Mouse (Mus musculus) kidney, embryonic 15.5 days (tissue): ENCODE measurements around the gene Pdrg1. TPM values are rescaled to one million over a fixed set of nuclear protein-coding genes. Genes with fewer than 3 reads are reported as not detected.

Experiments used
- ATAC-seq: fragments of 200-750 bp; cut with Nextera tagmentation; replicated peaks from 2 replicates; pipeline ENCODE4 v1.8.0; 2017; ENCODE audit warnings: moderate TSS enrichment; ENCODE audit not compliant: low FRiP score
- H3K27ac ChIP-seq: fragments of 300-500 bp; sonication (generic); 2 replicates; pipeline ENCODE4 v1.5.1; 2015; ENCODE audit warnings: mild to moderate bottlenecking, inconsistent platforms
- H3K27me3 ChIP-seq: fragments of 300-500 bp; sonication (generic); 2 replicates; pipeline ENCODE4 v1.6.1; 2015; ENCODE audit warnings: inconsistent platforms
- H3K36me3 ChIP-seq: fragments of 300-500 bp; sonication (generic); 2 replicates; pipeline ENCODE4 v1.6.1; 2015; ENCODE audit warnings: inconsistent platforms
- H3K4me1 ChIP-seq: fragments of 300-500 bp; sonication (generic); 2 replicates; pipeline ENCODE4 v1.6.1; 2015; ENCODE audit warnings: inconsistent platforms
- H3K4me2 ChIP-seq: fragments of 300-500 bp; sonication (generic); 2 replicates; pipeline ENCODE4 v1.6.1; 2015; ENCODE audit warnings: moderate library complexity, mild to moderate bottlenecking, inconsistent platforms
- H3K4me3 ChIP-seq: fragments of 300-500 bp; sonication (generic); replicated peaks from 2 replicates; pipeline ENCODE4 v1.5.1; 2015; ENCODE audit warnings: mild to moderate bottlenecking, inconsistent platforms
- H3K9ac ChIP-seq: fragments of 300-500 bp; sonication (generic); 2 replicates; pipeline ENCODE4 v1.6.1; 2015; ENCODE audit warnings: mild to moderate bottlenecking, inconsistent platforms
- H3K9me3 ChIP-seq: fragments of 300-500 bp; sonication (generic); replicated peaks from 2 replicates; pipeline ENCODE4 v1.6.1; 2016; ENCODE audit warnings: inconsistent platforms
- WGBS: fragments of 180-500 bp; shearing (Covaris S2); methylation state at CpG from one replicate; pipeline ENCODE4 v1.1.7; 2015; ENCODE audit warnings: mixed read lengths; 5-methylcytosine and 5-hydroxymethylcytosine counted together
- polyA plus RNA-seq: library from polyadenylated mRNA; unstranded; fragments of >200 nt; fragmentation: Nextera tagmentation; extraction: Ambion mirVana; gene quantifications from 2 replicates; pipeline ENCODE4 v1.2.1, GENCODE M21; 2015

The Pdrg1 gene
- polyA plus RNA-seq, 1 experiment from 2014 or later, result 111 TPM

- Histone ChIP-seq H3K9me3 (no peaks in the 10 kb centered on the region), H3K4me3 (no peak overlapping the region), H3K4me2 (no peak overlapping the region), H3K4me1 (no peaks in the 10 kb centered on the region), H3K27me3 (peaks cover 56% of the 10 kb centered on the region), H3K27ac (no peak overlapping the region), H3K36me3 (no peaks in the 10 kb centered on the region), H3K9ac (no peak overlapping the region)
- WGBS, result 82% methylated on average over 7 of the region's 7 CpGs
- no peak for ATAC-seq
Observed at GRCm38 (mm10) chr2:153026052-153026451, 10.8 kb upstream of the Pdrg1 start.

GRCm38 (mm10) chr2:153022855-153023254 lies 7.6 kb upstream of the Pdrg1 start:
- no peak overlapping the region for H3K9ac ChIP-seq
- H3K9me3 ChIP-seq, result no peaks in the 10 kb centered on the region
- ATAC-seq, result no peak
- no peak overlapping the region for H3K4me3 ChIP-seq
- peaks cover 34% of the 10 kb centered on the region for H3K27me3 ChIP-seq
- no peaks in the 10 kb centered on the region for H3K36me3 ChIP-seq
- H3K4me2 ChIP-seq, result no peak overlapping the region
- WGBS, result 47% methylated on average over 4 of the region's 4 CpGs
- no peak overlapping the region for H3K27ac ChIP-seq
- no peaks in the 10 kb centered on the region for H3K4me1 ChIP-seq

GRCm38 (mm10) chr2:153021163-153021562 lies 5.9 kb upstream of the Pdrg1 start:
- Histone ChIP-seq H3K4me2 (no peak overlapping the region), H3K4me3 (no peak overlapping the region), H3K9ac (no peak overlapping the region), H3K27me3 (peaks cover 26% of the 10 kb centered on the region; the same call in 1 of the 2 replicates), H3K4me1 (no peaks in the 10 kb centered on the region), H3K27ac (no peak overlapping the region), H3K36me3 (no peaks in the 10 kb centered on the region), H3K9me3 (no peaks in the 10 kb centered on the region)
- ATAC-seq, result no peak
- 83% methylated on average over 3 of the region's 3 CpGs for WGBS

- Histone ChIP-seq H3K4me3 (no peak overlapping the region), H3K36me3 (no peaks in the 10 kb centered on the region), H3K27me3 (peaks cover 17% of the 10 kb centered on the region; the same call in 1 of the 2 replicates), H3K9ac (no peak overlapping the region), H3K27ac (no peak overlapping the region), H3K9me3 (no peaks in the 10 kb centered on the region), H3K4me2 (no peak overlapping the region), H3K4me1 (peaks cover 3% of the 10 kb centered on the region)
- ATAC-seq, result no peak
- WGBS, result 90% methylated on average over 3 of the region's 3 CpGs
Observed at GRCm38 (mm10) chr2:153019355-153019754, 4.1 kb upstream of the Pdrg1 start.

GRCm38 (mm10) chr2:153016786-153017185 lies 1.6 kb upstream of the Pdrg1 start:
- Histone ChIP-seq H3K36me3 (peaks cover 19% of the 10 kb centered on the region), H3K4me1 (peaks cover 9% of the 10 kb centered on the region), H3K4me2 (no peak overlapping the region), H3K27ac (no peak overlapping the region), H3K9ac (no peak overlapping the region), H3K9me3 (no peaks in the 10 kb centered on the region), H3K4me3 (no peak overlapping the region), H3K27me3 (peaks cover 13% of the 10 kb centered on the region; the same call in 1 of the 2 replicates)
- WGBS, result 43% methylated on average over 5 of the region's 5 CpGs
- ATAC-seq, result no peak

GRCm38 (mm10) chr2:153015804-153016203 lies 577 bp upstream of the Pdrg1 start:
- no peak overlapping the region for H3K27ac ChIP-seq
- no peak overlapping the region for H3K9ac ChIP-seq
- peaks cover 28% of the 10 kb centered on the region for H3K36me3 ChIP-seq
- peak overlapping the region; percentile 85 for H3K4me2 ChIP-seq
- peak overlapping the region; percentile 88; the same call in 1 of the 2 replicates for H3K4me3 ChIP-seq
- H3K27me3 ChIP-seq, result peaks cover 13% of the 10 kb centered on the region; the same call in 1 of the 2 replicates
- WGBS, result 46% methylated on average over 8 of the region's 8 CpGs
- H3K4me1 ChIP-seq, result peaks cover 9% of the 10 kb centered on the region
- no peak for ATAC-seq
- no peaks in the 10 kb centered on the region for H3K9me3 ChIP-seq

GRCm38 (mm10) chr2:153013724-153014515 lies 1.3 kb downstream of the Pdrg1 start:
- Histone ChIP-seq H3K4me1 (peaks cover 9% of the 10 kb centered on the region), H3K9me3 (no peaks in the 10 kb centered on the region), H3K4me3 (peak overlapping the region; percentile 88), H3K9ac (peak overlapping the region; percentile 76), H3K4me2 (peak overlapping the region; percentile 85), H3K36me3 (peaks cover 46% of the 10 kb centered on the region), H3K27me3 (peaks cover 9% of the 10 kb centered on the region; the same call in 1 of the 2 replicates), H3K27ac (no peak overlapping the region)
- 89% methylated on average over 11 of the region's 11 CpGs for WGBS
- ATAC-seq, result no peak

GRCm38 (mm10) chr2:153009192-153009973 lies 5.8 kb downstream of the Pdrg1 start:
- Histone ChIP-seq H3K4me1 (peaks cover 6% of the 10 kb centered on the region), H3K36me3 (peaks cover 65% of the 10 kb centered on the region), H3K4me2 (no peak overlapping the region), H3K9ac (no peak overlapping the region), H3K9me3 (no peaks in the 10 kb centered on the region), H3K27me3 (no peaks in the 10 kb centered on the region), H3K27ac (no peak overlapping the region), H3K4me3 (no peak overlapping the region)
- no peak for ATAC-seq
- 91% methylated on average over 12 of the region's 12 CpGs for WGBS

- Histone ChIP-seq H3K27ac (no peak overlapping the region), H3K9ac (no peak overlapping the region), H3K4me2 (no peak overlapping the region), H3K27me3 (0 out of 2 replicates have a peak, but pooled peaks cover 3% of the 10 kb centered on the region), H3K4me1 (no peaks in the 10 kb centered on the region), H3K4me3 (no peak overlapping the region), H3K36me3 (peaks cover 39% of the 10 kb centered on the region), H3K9me3 (no peaks in the 10 kb centered on the region)
- WGBS, result 89% methylated on average over 3 of the region's 3 CpGs
- no peak for ATAC-seq
Observed at GRCm38 (mm10) chr2:153005981-153006380, 9.2 kb downstream of the Pdrg1 start.

- Histone ChIP-seq H3K27ac (no peak overlapping the region), H3K36me3 (peaks cover 18% of the 10 kb centered on the region), H3K4me3 (no peak overlapping the region), H3K9ac (no peak overlapping the region), H3K4me2 (no peak overlapping the region), H3K4me1 (no peaks in the 10 kb centered on the region), H3K27me3 (0 out of 2 replicates have a peak, but pooled peaks cover 3% of the 10 kb centered on the region), H3K9me3 (no peaks in the 10 kb centered on the region)
- WGBS, result 71% methylated on average over 13 of the region's 13 CpGs
- ATAC-seq, result no peak
Observed at GRCm38 (mm10) chr2:153003681-153004338, 11.4 kb downstream of the Pdrg1 start.

GRCm38 (mm10) chr2:153002492-153003248 lies 12.6 kb downstream of the Pdrg1 start:
- WGBS, result 75% methylated on average over 15 of the region's 15 CpGs
- Histone ChIP-seq H3K36me3 (peaks cover 6% of the 10 kb centered on the region), H3K4me2 (no peak overlapping the region), H3K4me3 (no peak overlapping the region), H3K27me3 (0 out of 2 replicates have a peak, but pooled peaks cover 3% of the 10 kb centered on the region), H3K27ac (no peak overlapping the region), H3K9me3 (no peaks in the 10 kb centered on the region), H3K4me1 (no peaks in the 10 kb centered on the region), H3K9ac (no peak overlapping the region)
- ATAC-seq, result no peak
